Mouse (Mus musculus): ENCODE data around the gene Slc36a3.

DNA sequence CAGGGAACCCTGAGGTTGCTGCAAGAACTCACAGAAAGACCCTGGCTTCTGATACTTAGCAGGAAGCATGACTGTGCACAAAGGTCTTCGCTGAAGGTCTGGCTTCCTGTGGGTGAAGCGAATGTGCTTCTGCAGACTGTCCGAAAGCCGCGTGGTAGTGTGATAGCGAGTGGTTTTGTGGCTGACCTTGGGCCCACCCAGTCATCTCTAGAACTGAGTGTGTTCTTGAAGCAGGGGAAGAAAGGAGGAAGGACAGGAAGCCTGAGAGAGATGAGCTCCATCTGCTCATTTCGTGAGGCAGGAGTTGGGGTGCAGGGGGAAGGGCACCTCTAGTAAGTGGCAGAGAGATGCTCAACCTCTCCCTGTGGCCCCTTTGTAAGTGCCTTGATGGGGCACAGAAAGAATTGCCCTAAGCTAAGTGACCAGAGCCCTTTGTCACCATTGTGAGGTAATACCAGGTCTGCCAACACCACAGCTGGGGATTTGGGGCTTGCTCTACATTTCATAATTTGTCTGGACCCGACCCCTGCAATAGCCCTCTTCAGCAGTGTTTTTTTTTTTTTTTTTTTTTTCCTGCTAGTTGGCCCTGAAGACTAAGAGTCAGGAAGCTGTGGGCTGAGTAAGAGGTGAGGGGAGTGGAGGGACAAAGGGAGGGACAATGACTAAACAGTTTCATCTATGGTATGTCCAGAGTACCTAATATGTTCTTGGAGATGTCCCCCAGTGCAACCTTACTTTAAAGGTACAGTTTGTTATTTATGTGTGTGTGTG lies 46.4 kb upstream of the Slc36a3 start:
- TF ChIP-seq CTCF (IDR thresholded peaks at IDR 0.05; ENCODE audit: borderline replicate concordance, insufficient read depth, low read length), result no peak
- TF ChIP-seq POLR2A (IDR thresholded peaks at IDR 0.05; ENCODE audit: low read depth, low read length), result no peak

Measured in embryonic fibroblast, embryonic 13.5 days (primary cell).